Mouse (Mus musculus): ENCODE data around the gene Trappc6a. TPM values are rescaled to one million over a fixed set of nuclear protein-coding genes. Genes with fewer than 3 reads are reported as not detected.
A peak's percentile ranks its signal among the peaks of the same experiment; 100 is the strongest.

The Trappc6a gene
- polyA plus RNA-seq, 1 experiment from 2014 or later: 49.3 TPM

DNA sequence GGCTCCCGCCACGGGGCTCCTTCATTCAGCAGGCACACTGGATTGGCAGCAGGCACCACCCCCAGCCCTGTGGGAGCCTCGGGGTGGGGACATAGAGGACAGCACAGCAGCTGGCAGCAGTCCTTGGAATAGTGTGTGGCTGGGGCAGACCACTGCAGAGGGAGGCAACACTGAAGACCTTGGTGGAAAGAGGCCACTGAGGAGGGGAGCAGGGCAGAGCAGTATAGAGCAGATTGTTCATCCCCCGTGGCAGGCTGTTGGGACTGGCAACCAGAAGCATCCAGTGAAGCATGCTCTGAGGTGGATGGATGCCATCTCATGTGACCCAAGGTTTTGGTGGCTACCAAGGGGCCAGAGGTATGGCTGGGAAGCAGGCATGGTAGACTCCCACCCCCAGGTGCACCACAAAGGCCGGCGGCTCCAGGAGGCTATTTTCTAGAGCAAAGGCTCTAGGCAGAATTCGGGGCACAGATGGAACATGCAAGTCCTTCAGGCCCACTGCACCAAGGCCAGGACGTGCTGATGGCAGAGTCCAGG lies 34.0 kb downstream of the Trappc6a start:
- Histone ChIP-seq H3K9ac (ENCODE audit: low read length) (0 out of 2 replicates have a peak overlapping the region, but pooled peaks have one; percentile 18), H3K4me2 (ENCODE audit: low read depth) (no peak overlapping the region), H3K9me3 (ENCODE audit: control insufficient read depth, low read length) (no peaks in the 10 kb centered on the region), H3K4me1 (ENCODE audit: control insufficient read depth, insufficient read depth, low read length) (no peaks in the 10 kb centered on the region; the same call in 1 of the 2 replicates), H3K27me3 (ENCODE audit: control insufficient read depth, insufficient read depth, low read length) (no peaks in the 10 kb centered on the region), H3K27ac (ENCODE audit: low read depth, low read length) (no peak overlapping the region), H3K4me3 (ENCODE audit: low read depth, low read length) (no peak overlapping the region), H3K36me3 (ENCODE audit: control insufficient read depth, insufficient read depth, low read length) (no peaks in the 10 kb centered on the region; the same call in 1 of the 2 replicates)
- 72% methylated on average over 8 of the region's 8 CpGs for whole genome bisulfite sequencing
- DNase-seq (ENCODE audit: low spot score): no peak
- peak; percentile 50; the same call in 1 of the 2 replicates for ATAC-seq (ENCODE audit: insufficient read depth, low FRiP score, low TSS enrichment)

DNA sequence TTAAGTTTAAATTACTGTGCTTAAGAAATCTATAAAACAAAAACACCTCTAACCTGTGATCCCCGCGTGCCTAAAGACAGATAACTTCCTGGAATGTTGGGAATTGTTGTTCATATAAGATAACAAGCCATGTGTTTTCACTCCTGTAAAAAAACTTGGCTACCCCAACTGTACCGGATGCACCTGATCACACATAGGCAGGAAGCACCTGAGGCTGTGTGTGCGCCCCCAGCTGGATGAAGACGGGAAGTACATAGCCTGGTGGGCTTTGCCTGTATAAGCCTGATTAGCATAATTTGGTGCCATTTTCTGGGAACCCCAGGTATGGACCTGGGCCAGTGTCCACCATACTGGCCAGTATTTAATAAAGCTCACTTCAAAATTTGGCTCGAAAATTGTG lies 35.4 kb downstream of the Trappc6a start:
- ATAC-seq (ENCODE audit: insufficient read depth, low FRiP score, low TSS enrichment) (no peak), DNase-seq (ENCODE audit: low spot score) (no peak)
- WGBS: 64% methylated on average over 6 of the region's 6 CpGs
- Histone ChIP-seq H3K4me3 (ENCODE audit: low read depth, low read length) (no peak overlapping the region), H3K36me3 (ENCODE audit: control insufficient read depth, insufficient read depth, low read length) (no peaks in the 10 kb centered on the region; the same call in 1 of the 2 replicates), H3K9ac (ENCODE audit: low read length) (no peak overlapping the region), H3K4me2 (ENCODE audit: low read depth) (no peak overlapping the region), H3K27ac (ENCODE audit: low read depth, low read length) (no peak overlapping the region), H3K4me1 (ENCODE audit: control insufficient read depth, insufficient read depth, low read length) (no peaks in the 10 kb centered on the region; the same call in none of the 2 replicates), H3K9me3 (ENCODE audit: control insufficient read depth, low read length) (no peaks in the 10 kb centered on the region), H3K27me3 (ENCODE audit: control insufficient read depth, insufficient read depth, low read length) (no peaks in the 10 kb centered on the region)

DNA sequence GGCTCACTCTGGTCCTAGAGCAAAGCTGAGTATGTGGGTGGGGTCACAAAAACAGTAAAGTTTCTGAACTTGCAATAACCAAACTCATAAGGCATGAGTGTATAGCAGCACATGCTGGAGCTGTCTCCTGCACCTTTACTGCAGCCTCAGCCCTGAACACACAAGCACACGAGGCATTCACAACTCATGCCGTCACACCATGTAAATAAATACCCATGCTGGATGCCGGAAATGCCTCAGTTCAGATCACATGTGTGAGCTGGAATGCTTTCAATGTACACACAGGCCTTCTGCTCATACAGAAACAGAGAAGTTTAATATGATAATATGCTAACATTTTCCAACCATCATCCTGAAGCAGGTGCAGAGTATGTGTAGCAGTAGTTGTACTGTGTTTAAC lies 37.8 kb downstream of the Trappc6a start:
- 71% methylated on average over 3 of the region's 3 CpGs for WGBS
- ATAC-seq (ENCODE audit: insufficient read depth, low FRiP score, low TSS enrichment) (no peak), DNase-seq (ENCODE audit: low spot score) (no peak)
- no peak overlapping the region for H3K4me3 ChIP-seq (ENCODE audit: low read depth, low read length)
- H3K4me2 ChIP-seq (ENCODE audit: low read depth): no peak overlapping the region
- no peaks in the 10 kb centered on the region for H3K27me3 ChIP-seq (ENCODE audit: control insufficient read depth, insufficient read depth, low read length)
- no peaks in the 10 kb centered on the region; the same call in 1 of the 2 replicates for H3K36me3 ChIP-seq (ENCODE audit: control insufficient read depth, insufficient read depth, low read length)
- H3K4me1 ChIP-seq (ENCODE audit: control insufficient read depth, insufficient read depth, low read length): no peaks in the 10 kb centered on the region; the same call in none of the 2 replicates
- H3K9ac ChIP-seq (ENCODE audit: low read length): no peak overlapping the region
- no peaks in the 10 kb centered on the region for H3K9me3 ChIP-seq (ENCODE audit: control insufficient read depth, low read length)
- H3K27ac ChIP-seq (ENCODE audit: low read depth, low read length): no peak overlapping the region

DNA sequence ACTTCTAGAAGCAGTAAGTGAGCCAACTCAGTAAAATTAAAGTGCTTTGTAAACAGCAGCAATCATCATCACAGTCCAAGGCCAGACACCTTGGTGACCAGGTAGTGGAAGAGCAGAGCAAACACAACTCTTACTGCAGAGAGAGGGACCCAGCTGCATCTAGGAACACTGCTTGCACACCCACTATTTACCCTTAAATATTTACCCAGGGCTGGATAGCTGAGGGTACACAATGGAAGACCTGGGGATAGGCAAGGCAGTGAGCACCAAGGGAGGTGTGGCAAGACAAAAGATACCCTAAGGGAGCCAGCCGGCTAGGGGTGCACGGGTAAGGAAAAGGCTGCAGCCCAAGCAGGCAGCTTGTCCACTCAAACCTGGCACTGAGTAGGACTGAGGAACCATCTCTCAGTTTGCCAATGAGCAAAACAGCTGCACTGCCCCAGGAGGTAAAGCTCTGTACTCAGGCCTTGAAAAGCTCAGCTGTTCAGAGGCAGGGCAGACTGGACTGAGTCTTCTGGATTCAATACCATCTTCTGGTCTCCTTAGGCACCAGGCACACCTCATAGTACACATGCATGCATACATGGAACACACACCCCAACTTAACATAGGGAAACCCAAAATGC lies 39.3 kb downstream of the Trappc6a start:
- Histone ChIP-seq H3K27ac (ENCODE audit: low read depth, low read length) (no peak overlapping the region), H3K4me2 (ENCODE audit: low read depth) (no peak overlapping the region), H3K9me3 (ENCODE audit: control insufficient read depth, low read length) (no peaks in the 10 kb centered on the region), H3K36me3 (ENCODE audit: control insufficient read depth, insufficient read depth, low read length) (no peaks in the 10 kb centered on the region; the same call in 1 of the 2 replicates), H3K9ac (ENCODE audit: low read length) (no peak overlapping the region), H3K4me1 (ENCODE audit: control insufficient read depth, insufficient read depth, low read length) (peaks cover 2% of the 10 kb centered on the region), H3K4me3 (ENCODE audit: low read depth, low read length) (no peak overlapping the region), H3K27me3 (ENCODE audit: control insufficient read depth, insufficient read depth, low read length) (no peaks in the 10 kb centered on the region)
- WGBS: 73% methylated on average over 2 of the region's 2 CpGs
- DNase-seq (ENCODE audit: low spot score) (no peak), ATAC-seq (ENCODE audit: insufficient read depth, low FRiP score, low TSS enrichment) (no peak)

DNA sequence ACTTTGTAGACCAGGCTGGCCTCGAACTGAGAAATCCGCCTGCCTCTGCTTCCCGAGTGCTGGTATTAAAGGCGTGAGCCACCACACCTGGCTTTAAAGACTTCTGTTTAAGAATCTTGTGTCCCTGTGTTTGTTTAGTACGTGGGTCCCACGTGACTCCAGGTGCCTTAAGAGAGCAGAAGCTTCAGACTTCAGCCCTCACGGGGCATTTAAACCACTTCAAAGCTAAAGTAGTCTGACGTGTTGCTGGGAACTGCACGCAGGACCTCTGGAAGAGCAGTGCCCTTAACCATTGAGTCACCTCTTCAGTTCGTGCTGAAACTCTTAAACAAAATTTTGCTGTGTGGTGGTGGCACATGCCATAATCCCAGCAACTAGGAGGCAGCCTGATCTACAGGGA lies 41.2 kb downstream of the Trappc6a start:
- no peak overlapping the region for H3K27ac ChIP-seq (ENCODE audit: low read depth, low read length)
- no peaks in the 10 kb centered on the region for H3K27me3 ChIP-seq (ENCODE audit: control insufficient read depth, insufficient read depth, low read length)
- 90% methylated on average over 10 of the region's 10 CpGs for WGBS
- ATAC-seq (ENCODE audit: insufficient read depth, low FRiP score, low TSS enrichment) (no peak), DNase-seq (ENCODE audit: low spot score) (no peak)
- H3K9me3 ChIP-seq (ENCODE audit: control insufficient read depth, low read length): no peaks in the 10 kb centered on the region
- no peak overlapping the region for H3K4me3 ChIP-seq (ENCODE audit: low read depth, low read length)
- H3K4me2 ChIP-seq (ENCODE audit: low read depth): no peak overlapping the region
- H3K4me1 ChIP-seq (ENCODE audit: control insufficient read depth, insufficient read depth, low read length): peaks cover 4% of the 10 kb centered on the region; the same call in 1 of the 2 replicates
- H3K36me3 ChIP-seq (ENCODE audit: control insufficient read depth, insufficient read depth, low read length): no peaks in the 10 kb centered on the region; the same call in 1 of the 2 replicates
- H3K9ac ChIP-seq (ENCODE audit: low read length): no peak overlapping the region

DNA sequence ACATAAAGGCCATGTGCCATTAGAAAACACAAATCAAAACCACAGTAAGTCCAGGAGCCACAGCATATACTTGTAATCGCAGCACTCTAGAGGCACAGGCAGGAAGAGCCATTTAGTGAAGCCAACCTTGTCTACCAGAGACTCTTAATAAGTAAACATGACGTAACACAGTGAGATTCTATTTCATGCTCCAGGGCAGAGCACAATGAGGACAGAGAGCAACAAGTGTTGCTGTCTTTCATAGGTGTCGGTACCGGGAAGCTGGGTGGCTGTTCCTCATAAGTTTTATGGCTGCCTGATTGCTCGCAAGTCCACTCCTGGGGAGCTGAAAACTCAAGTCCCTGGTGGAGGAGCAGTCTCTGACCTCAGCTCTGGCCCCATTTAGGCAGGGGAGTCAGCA lies 43.4 kb downstream of the Trappc6a start:
- no peaks in the 10 kb centered on the region; the same call in 1 of the 2 replicates for H3K36me3 ChIP-seq (ENCODE audit: control insufficient read depth, insufficient read depth, low read length)
- WGBS: 75% methylated on average over 5 of the region's 5 CpGs
- no peak overlapping the region for H3K4me2 ChIP-seq (ENCODE audit: low read depth)
- H3K9me3 ChIP-seq (ENCODE audit: control insufficient read depth, low read length): no peaks in the 10 kb centered on the region
- no peak overlapping the region for H3K9ac ChIP-seq (ENCODE audit: low read length)
- DNase-seq (ENCODE audit: low spot score): no peak
- no peaks in the 10 kb centered on the region for H3K27me3 ChIP-seq (ENCODE audit: control insufficient read depth, insufficient read depth, low read length)
- H3K27ac ChIP-seq (ENCODE audit: low read depth, low read length): no peak overlapping the region
- peaks cover 4% of the 10 kb centered on the region; the same call in 1 of the 2 replicates for H3K4me1 ChIP-seq (ENCODE audit: control insufficient read depth, insufficient read depth, low read length)
- H3K4me3 ChIP-seq (ENCODE audit: low read depth, low read length): no peak overlapping the region
- ATAC-seq (ENCODE audit: insufficient read depth, low FRiP score, low TSS enrichment): no peak

DNA sequence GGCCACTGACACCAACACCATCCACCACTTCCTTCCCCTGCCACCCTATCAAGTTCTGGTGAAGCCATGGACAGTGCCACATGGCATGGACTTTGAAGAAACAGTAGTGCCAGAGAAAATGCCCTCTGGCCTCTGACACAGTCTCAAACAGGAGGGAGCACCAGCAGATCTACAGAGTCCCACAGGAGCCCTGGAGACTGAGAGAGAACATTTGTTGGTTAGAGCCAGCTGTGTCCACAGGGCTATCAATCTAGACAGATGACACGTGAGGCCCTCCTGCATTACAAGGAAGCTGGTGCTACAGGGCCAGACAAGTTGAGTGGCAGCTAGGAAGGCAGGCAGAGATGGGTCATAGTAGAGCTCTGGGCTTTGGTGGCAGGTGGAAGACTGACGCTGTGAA lies 44.2 kb downstream of the Trappc6a start:
- H3K4me3 ChIP-seq (ENCODE audit: low read depth, low read length): no peak overlapping the region
- 52% methylated on average over 2 of the region's 2 CpGs for WGBS
- peaks cover 4% of the 10 kb centered on the region; the same call in 1 of the 2 replicates for H3K4me1 ChIP-seq (ENCODE audit: control insufficient read depth, insufficient read depth, low read length)
- H3K36me3 ChIP-seq (ENCODE audit: control insufficient read depth, insufficient read depth, low read length): no peaks in the 10 kb centered on the region; the same call in 1 of the 2 replicates
- ATAC-seq (ENCODE audit: insufficient read depth, low FRiP score, low TSS enrichment) (no peak), DNase-seq (ENCODE audit: low spot score) (no peak)
- H3K27me3 ChIP-seq (ENCODE audit: control insufficient read depth, insufficient read depth, low read length): no peaks in the 10 kb centered on the region
- H3K4me2 ChIP-seq (ENCODE audit: low read depth): no peak overlapping the region
- no peaks in the 10 kb centered on the region for H3K9me3 ChIP-seq (ENCODE audit: control insufficient read depth, low read length)
- no peak overlapping the region for H3K27ac ChIP-seq (ENCODE audit: low read depth, low read length)
- no peak overlapping the region for H3K9ac ChIP-seq (ENCODE audit: low read length)

DNA sequence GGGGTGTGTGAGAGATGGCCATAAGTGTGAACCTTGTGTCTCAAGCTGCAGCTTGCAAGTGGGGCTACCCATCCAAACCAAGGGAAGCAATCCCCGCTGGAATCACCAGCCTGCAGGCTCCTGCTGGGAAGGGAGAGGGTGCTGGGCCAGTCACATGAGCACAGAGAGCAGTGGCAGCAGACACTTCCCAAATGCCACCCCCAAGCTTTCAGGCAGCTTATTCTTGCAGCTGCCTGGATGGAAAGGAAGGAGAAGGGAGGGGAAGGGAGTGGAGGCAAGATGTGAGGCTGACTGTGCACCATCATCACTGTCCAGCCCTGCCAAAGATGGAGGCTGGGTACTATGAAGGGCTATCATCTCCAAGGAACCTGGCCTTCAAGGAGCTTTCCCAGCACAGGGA lies 46.0 kb downstream of the Trappc6a start:
- H3K27me3 ChIP-seq (ENCODE audit: control insufficient read depth, insufficient read depth, low read length): no peaks in the 10 kb centered on the region
- no peak for ATAC-seq (ENCODE audit: insufficient read depth, low FRiP score, low TSS enrichment)

DNA sequence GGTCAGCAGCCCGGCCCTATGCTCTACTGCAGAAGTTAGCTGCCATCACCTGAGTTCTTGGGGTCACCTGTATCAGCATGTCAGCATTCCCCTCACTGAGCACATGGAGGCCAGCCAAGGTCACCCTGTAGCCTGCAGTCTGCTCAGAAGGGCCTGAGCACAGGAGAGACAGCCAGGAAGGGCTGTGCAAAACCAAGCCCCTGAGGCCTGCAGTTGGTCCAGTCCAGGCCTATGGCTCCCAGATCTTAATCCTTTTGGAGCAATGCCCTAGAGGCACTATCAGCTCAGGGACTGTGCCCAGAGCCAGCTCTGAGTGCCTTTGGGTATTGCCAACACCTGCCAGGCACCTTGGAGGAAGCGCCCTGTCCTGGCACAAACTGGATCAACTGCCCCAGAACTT lies 48.9 kb downstream of the Trappc6a start:
- DNase-seq (ENCODE audit: low spot score): no peak
- WGBS: 100% methylated on average over 2 of the region's 2 CpGs
- H3K4me2 ChIP-seq (ENCODE audit: low read depth): no peak overlapping the region
- H3K36me3 ChIP-seq (ENCODE audit: control insufficient read depth, insufficient read depth, low read length): no peaks in the 10 kb centered on the region; the same call in 1 of the 2 replicates
- no peak for ATAC-seq (ENCODE audit: insufficient read depth, low FRiP score, low TSS enrichment)
- no peaks in the 10 kb centered on the region for H3K9me3 ChIP-seq (ENCODE audit: control insufficient read depth, low read length)
- H3K27ac ChIP-seq (ENCODE audit: low read depth, low read length): no peak overlapping the region
- no peak overlapping the region for H3K4me3 ChIP-seq (ENCODE audit: low read depth, low read length)
- H3K4me1 ChIP-seq (ENCODE audit: control insufficient read depth, insufficient read depth, low read length): peaks cover 27% of the 10 kb centered on the region
- no peaks in the 10 kb centered on the region for H3K27me3 ChIP-seq (ENCODE audit: control insufficient read depth, insufficient read depth, low read length)
- no peak overlapping the region for H3K9ac ChIP-seq (ENCODE audit: low read length)

More for the DNA sequence above, 46.0 kb downstream of the Trappc6a start:
- Histone ChIP-seq H3K9ac (ENCODE audit: low read length) (no peak overlapping the region), H3K36me3 (ENCODE audit: control insufficient read depth, insufficient read depth, low read length) (no peaks in the 10 kb centered on the region; the same call in 1 of the 2 replicates), H3K4me3 (ENCODE audit: low read depth, low read length) (no peak overlapping the region), H3K4me2 (ENCODE audit: low read depth) (no peak overlapping the region), H3K27ac (ENCODE audit: low read depth, low read length) (no peak overlapping the region), H3K9me3 (ENCODE audit: control insufficient read depth, low read length) (no peaks in the 10 kb centered on the region), H3K4me1 (ENCODE audit: control insufficient read depth, insufficient read depth, low read length) (peaks cover 10% of the 10 kb centered on the region)
- no peak for DNase-seq (ENCODE audit: low spot score)
- WGBS: 73% methylated on average over 1 of the region's 1 CpGs
